Mouse (Mus musculus) lung, adult 2 months (tissue): ENCODE results near the gene Cit. TPM values are rescaled to one million over a fixed set of nuclear protein-coding genes. Genes with fewer than 3 reads are reported as not detected.
"Not testable (repeated sequence)": the region's sequence is repeated elsewhere in the genome, so short reads cannot be mapped to it uniquely, and the experiment has no call there.

Experiments
- DNase-seq: peaks from one replicate; pipeline ENCODE4 v3.0.0; 2022
- H3K4me1 ChIP-seq: fragments of 200-500 bp; 2 replicates; pipeline ENCODE4 v1.6.1; 2011; ENCODE audit warnings: low read length; ENCODE audit not compliant: control insufficient read depth, insufficient read depth
- H3K4me3 ChIP-seq: fragments of 200-500 bp; replicated peaks from 2 replicates; pipeline ENCODE3; 2011; ENCODE audit warnings: low read depth, mild to moderate bottlenecking, control low read depth, low read length; ENCODE audit errors: extremely low read depth
- CTCF ChIP-seq: fragments of 200-500 bp; IDR thresholded peaks from 2 replicates; pipeline ENCODE4 v1.5.1; 2011; ENCODE audit warnings: mild to moderate bottlenecking, low read length, control low read depth; ENCODE audit not compliant: insufficient read depth
- POLR2A ChIP-seq: fragments of 200-500 bp; IDR thresholded peaks from 2 replicates; pipeline ENCODE4 v1.6.1; 2011; ENCODE audit warnings: low read depth, mild to moderate bottlenecking, control low read depth, low read length, borderline replicate concordance; ENCODE audit errors: extremely low read depth
- WGBS: fragments of 180-500 bp; shearing (Covaris S2); methylation state at CpG from one replicate; pipeline ENCODE4 v1.1.7; 2018; 5-methylcytosine and 5-hydroxymethylcytosine counted together
- polyA plus RNA-seq: library from polyadenylated mRNA; depleted of rRNA; stranded (reverse); fragments of >200 nt; gene quantifications from 2 replicates; pipeline ENCODE4 v1.2.3, GENCODE M21; 2012

The Cit gene
- polyA plus RNA-seq, 1 experiment: 4.0 TPM

DNA sequence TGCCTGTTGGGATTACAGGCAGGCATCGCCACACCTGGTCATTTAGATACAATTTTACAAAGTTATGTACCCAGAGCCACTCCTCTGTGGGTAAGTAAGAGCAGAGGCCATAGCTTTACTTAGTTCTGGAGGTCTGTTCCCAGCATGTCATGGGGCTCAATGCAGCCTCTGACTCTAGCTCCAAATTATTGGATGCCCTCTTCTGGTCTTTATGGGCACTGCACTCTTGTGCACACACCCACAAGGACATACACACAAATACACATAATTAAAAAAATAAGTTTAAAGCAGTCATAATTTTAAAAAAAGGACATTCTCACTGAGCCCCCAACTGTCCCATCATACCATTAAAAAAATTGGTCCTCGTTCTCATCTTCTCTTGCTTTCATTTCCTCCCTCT is 12.3 kb upstream of the Cit start:
- Histone ChIP-seq H3K4me3 (no peak overlapping the region), H3K4me1 (no peaks in the 10 kb centered on the region)
- no peak for DNase-seq
- 93% methylated on average over 2 of the region's 2 CpGs for WGBS
- TF ChIP-seq CTCF (no peak), POLR2A (no peak)

DNA sequence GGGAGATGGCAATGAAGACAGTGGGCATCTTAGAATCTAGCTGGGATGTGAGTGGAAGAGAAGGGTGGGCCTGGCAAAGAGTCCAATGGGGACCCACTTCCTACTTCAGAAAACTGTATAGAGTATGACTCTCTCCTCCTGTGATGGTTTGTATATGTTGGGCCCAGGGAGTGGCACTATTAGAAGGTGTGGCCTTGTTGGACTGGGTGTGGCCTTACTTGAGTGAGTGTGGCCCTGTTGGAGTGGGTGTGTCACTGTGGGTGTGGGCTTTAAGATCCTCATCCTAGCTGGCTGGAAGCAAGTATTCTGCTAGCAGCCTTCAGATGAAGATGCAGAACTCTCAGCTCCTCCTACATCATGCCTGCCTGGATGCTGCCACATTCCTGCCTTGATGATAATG is 11.3 kb upstream of the Cit start:
- H3K4me3 ChIP-seq, H3K4me1 ChIP-seq, DNase-seq: not testable (repeated sequence)

DNA sequence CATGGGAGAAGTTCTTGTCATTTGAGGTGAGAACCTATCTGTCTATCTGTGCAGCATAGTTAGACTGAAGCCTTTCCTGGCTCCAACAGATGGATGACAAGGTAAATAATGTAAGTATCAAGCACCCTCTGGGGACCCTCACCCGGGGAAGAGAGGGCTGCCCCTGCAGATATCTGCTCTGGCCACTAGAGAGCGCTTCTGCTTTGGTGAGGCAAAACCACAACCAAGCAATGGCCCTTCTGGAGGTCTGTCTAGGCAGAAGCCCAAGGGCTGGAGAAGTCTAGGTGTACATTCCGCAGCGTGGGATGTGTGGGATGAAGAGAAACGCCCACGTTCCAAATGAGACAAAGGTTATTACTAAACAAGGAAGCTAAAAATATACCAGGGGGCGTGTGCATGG is 9.8 kb upstream of the Cit start:
- TF ChIP-seq CTCF (peak; percentile 48), POLR2A (no peak)
- DNase-seq: no peak
- Histone ChIP-seq H3K4me3 (no peak overlapping the region), H3K4me1 (no peaks in the 10 kb centered on the region)
- 43% methylated on average over 7 of the region's 7 CpGs for WGBS

DNA sequence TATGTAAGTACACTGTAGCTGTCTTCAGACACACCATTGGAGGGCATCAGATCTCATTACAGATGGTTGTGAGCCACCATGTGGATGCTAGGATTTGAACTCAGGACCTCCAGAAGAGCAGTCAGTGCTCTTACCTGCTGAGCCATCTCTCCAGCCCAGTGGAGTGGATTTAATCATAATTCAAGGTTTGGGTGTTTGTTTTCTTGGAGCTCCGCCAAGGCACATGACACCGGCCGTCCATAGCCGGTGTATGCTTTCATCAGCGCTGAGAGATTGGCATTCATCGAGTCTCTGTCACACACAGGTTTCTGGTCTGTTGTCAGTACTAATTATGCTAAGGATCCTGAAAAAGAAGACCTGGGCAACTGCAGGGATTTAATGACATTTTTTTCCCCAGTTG is 7.0 kb upstream of the Cit start:
- Histone ChIP-seq H3K4me1 (no peaks in the 10 kb centered on the region), H3K4me3 (no peak overlapping the region)
- no peak for DNase-seq
- 43% methylated on average over 6 of the region's 6 CpGs for WGBS
- TF ChIP-seq CTCF (no peak), POLR2A (no peak)

DNA sequence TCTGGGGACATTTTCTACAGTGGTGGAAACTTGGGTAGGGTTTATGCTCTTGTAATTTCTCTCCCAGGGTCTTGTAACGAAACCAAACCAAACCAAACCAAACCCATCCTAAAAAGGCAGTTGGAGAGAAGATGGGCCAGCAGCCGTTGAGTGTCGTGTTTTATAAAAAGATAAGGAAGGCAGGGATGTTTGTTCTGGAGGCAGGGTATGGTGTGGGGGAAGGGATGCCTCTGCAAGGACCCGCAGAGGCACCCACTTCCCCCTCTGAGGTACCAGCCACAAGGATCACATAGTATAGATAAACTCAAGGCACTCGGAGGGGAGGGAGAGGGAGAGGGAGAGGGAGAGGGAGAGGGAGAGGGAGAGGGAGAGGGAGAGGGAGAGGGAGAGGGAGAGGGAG is 4.6 kb upstream of the Cit start:
- TF ChIP-seq POLR2A (no peak), CTCF (no peak)
- no peak for DNase-seq
- H3K4me3 ChIP-seq: no peak overlapping the region
- no peaks in the 10 kb centered on the region for H3K4me1 ChIP-seq
- 41% methylated on average over 4 of the region's 5 CpGs for WGBS

DNA sequence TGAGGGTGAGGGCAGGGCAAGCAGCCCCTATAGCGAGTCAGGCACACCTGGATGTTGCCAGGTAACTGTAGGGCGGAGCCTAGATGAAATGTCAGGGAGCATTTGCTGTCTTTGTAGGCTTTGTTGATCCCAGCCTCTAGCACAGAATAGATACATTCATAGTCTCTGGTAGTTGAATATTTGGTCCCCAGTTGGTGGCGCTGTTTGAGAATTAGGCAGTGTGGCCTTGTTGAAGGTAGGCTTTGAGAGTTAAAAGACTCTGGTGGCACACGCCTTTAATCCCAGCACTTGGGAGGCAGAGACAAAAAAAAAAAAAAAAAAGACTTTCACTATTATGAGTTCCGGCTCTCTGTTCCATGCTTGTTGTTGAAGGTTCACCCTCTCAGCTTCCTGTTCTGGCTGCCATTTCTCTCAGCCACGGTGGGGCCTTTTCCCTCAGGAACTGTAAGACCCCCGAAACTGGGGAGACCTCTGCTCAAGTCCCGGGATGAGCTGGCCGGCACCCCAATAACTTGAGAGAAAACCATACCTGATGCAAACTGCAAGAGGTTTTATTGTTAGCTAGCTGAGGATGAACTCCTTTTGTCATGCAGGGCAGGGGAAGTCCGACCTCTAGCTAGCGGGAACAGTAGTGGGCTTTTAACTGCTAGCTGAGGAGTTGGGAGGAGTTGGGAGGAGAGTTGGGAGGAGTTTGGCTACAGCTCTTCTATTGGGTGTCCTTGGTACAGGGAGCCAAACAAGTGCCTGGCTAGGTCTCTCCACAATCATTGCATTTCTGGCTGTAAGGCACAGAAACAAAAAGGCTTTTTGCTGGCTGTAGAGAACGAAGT is 3.9 kb upstream of the Cit start:
- WGBS: 72% methylated on average over 12 of the region's 12 CpGs

DNA sequence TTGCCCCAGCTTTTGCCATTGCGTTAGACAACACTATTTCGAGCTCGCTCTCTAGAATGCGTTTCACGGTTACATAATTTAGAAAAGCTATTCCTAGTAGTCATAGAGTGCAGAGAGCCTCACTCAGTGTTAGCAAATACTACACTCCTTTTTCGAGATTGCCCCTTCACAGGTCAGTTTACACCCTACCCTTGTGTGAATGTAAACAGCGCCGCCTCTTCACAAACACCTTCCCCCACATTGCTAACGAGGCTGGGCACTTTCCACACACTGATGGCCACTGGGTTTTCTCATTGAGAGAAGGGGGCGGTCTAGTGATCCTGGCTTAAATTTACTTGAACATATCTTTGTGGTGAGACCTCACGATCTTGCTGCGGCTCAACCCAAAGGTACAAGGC is 711 bp upstream of the Cit start:
- H3K4me1 ChIP-seq: no peaks in the 10 kb centered on the region
- WGBS: 4% methylated on average over 12 of the region's 12 CpGs
- peak; percentile 54 for DNase-seq
- TF ChIP-seq CTCF: no peak
- H3K4me3 ChIP-seq: peak overlapping the region; percentile 65

More for the DNA sequence above, 3.9 kb upstream of the Cit start:
- Histone ChIP-seq H3K4me1 (no peaks in the 10 kb centered on the region), H3K4me3 (no peak overlapping the region)
- TF ChIP-seq CTCF (no peak), POLR2A (no peak)
- no peak for DNase-seq

DNA sequence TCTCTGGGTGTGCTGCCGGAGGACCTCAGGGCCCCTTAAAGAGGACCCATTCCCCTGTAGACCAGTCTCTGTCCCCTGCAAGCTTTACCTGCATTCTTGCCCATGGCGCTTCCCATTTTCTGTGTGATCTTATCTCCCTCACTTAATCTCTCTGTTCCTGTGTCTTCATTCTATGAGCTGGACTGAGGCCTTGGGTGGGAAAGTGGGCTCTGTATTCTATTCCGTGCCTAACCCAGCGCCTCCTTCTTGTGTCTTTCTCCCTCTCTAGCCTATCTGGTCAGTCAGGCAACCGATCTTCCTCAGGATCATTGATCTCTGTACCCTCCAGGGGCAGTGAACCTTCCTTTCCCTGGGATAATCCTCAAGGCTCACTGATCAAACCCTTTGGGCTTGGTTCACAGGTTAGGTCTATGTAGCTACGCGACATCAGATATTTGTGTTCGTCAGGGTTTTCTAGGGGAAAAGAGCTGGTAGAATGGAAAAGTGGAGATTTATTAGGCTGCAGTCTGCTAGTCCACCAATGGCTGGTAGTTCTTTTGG is 627 bp downstream of the Cit start:
- Histone ChIP-seq H3K4me3 (no peak overlapping the region), H3K4me1 (no peaks in the 10 kb centered on the region)
- 31% methylated on average over 8 of the region's 8 CpGs for WGBS
- no peak for DNase-seq
- no peak for TF ChIP-seq CTCF
- no peak for TF ChIP-seq POLR2A

DNA sequence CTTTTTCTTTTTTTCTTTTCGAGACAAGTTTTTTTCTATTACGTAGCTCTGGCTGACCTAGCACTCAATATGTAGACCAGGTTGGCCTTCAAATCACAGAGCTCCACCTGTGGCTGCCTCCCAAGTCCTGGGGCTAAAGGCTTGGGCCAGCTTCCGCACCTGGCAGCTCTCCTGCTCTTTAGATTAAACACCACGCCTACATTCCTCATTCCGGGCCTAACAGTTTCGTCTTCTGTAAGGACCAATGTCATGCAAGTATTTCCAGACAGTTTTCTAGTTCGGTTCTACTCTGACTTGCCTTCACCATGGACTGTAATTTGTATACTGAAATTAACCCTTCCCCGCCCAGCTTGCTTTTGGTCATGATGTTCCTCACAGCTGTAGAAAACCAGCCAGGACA is 2.1 kb downstream of the Cit start:
- no peak for DNase-seq
- TF ChIP-seq POLR2A (no peak), CTCF (no peak)
- H3K4me1 ChIP-seq: no peaks in the 10 kb centered on the region; the same call in 1 of the 2 replicates
- no peak overlapping the region for H3K4me3 ChIP-seq
- 73% methylated on average over 8 of the region's 8 CpGs for WGBS

DNA sequence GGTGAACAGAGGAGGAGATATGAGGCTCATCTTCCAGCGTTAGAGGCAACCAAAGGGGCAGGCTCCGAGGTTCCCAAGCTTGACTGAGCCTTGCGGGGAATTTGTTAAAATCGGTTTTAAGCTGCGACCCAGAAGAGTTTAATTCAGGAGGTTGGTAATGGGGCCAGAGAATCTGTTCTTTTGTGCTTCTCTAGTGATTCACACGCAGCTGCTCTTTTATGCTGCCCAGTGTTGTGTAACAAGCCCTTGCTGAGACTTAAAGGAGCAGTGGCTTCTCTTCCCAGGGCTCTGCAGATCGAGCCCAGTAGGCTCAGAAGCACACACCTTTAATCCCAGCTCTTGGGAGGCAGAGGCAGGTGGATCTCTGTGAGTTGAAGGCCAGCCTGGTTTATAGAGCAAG is 3.4 kb downstream of the Cit start:
- TF ChIP-seq POLR2A (no peak), CTCF (no peak)
- Histone ChIP-seq H3K4me3 (no peak overlapping the region), H3K4me1 (no peaks in the 10 kb centered on the region; the same call in 1 of the 2 replicates)
- no peak for DNase-seq
- 86% methylated on average over 7 of the region's 7 CpGs for WGBS

DNA sequence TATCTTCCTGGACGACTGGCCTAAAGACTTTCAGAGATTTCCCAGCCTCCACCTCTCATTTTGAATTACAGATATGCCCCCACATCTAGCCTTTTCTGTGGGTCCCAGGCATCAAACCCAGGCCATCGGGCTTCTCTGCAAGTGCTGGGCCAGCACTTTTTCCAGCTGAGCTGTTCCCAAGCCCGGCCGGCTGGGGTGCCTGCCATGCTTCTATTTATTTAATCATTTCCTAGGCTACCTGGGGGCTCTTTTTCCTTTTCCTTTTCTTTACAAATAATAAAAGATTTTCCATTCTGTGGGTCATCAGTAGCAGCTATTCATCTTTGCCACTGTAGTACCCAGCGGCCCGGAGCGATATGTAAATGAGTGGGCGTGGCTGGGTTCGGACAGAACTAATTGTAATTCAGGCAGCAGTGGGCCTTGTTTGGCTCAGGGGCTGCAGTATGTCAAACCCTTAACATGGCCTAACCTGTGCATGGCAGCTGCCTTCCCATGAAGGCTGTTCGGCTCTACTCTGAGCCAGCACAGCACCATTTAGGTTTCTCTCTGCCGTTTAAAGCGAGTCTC is 4.3 kb downstream of the Cit start:
- Histone ChIP-seq H3K4me3 (no peak overlapping the region), H3K4me1 (peaks cover 5% of the 10 kb centered on the region; the same call in 1 of the 2 replicates)
- no peak for DNase-seq
- WGBS: 72% methylated on average over 12 of the region's 12 CpGs
- TF ChIP-seq CTCF (no peak), POLR2A (no peak)
